Mouse (Mus musculus): ENCODE measurements around the gene Gm40460. TPM values are rescaled to one million over a fixed set of nuclear protein-coding genes. Genes with fewer than 3 reads are reported as not detected.
"Not testable (repeated sequence)": the region's sequence is repeated elsewhere in the genome, so short reads cannot be mapped to it uniquely, and the experiment has no call there.

Gm40460 gene
- not detected for total RNA-seq (2021)
- long read RNA-seq, experiment 1: 0 reads
- long read RNA-seq, experiment 2: 0 reads

- DNase-seq (ENCODE audit: low spot score in 2 of 2): no peak
Measured at GRCm38 (mm10) chr7:142240978-142241377, at the start of gene Gm40460. Gm40460 (minus strand) TSS chr7:142241078.

DNA sequence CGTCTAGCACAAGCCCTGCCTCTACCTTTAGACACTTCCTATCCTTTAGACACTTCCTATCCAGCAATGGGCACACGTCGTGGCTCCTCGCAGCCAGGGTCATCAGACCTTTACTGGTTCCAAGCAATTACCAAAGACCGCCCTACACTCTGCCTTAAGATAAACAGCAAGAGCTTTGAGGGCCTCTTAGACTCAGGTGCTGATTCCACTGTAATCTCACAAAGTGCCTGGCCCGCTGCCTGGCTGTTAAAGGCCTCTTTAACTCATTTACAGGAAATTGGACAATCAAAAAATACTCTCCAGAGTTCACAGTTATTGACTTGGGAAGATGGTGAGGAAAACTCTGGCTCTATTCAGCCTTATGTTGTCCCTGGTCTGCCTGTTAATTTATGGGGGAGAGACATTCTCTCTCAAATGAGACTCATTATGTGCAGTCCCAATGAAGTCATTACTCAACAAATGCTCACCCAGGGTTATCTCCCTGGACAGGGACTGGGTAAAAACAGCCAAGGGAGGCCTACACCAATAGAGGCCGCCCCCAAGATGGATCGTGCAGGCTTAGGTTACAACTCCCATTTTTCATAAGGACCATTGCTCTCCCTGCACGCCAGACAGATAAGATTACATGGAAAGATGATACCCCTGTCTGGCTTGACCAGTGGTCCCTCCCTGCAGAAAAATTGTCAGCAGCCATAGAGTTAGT is 45.2 kb upstream of the Gm40460 start:
- DNase-seq (ENCODE audit: low spot score in 2 of 2): not testable (repeated sequence)

GRCm38 (mm10) chr7:142285130-142285835 is 44.4 kb upstream of the Gm40460 start:
- DNase-seq (ENCODE audit: low spot score in 2 of 2): peak; percentile 22 to 40

- peak; percentile 91 to 94 for DNase-seq (ENCODE audit: low spot score in 2 of 2)
Measured at GRCm38 (mm10) chr7:142284615-142285080, 43.8 kb upstream of the Gm40460 start.

DNA sequence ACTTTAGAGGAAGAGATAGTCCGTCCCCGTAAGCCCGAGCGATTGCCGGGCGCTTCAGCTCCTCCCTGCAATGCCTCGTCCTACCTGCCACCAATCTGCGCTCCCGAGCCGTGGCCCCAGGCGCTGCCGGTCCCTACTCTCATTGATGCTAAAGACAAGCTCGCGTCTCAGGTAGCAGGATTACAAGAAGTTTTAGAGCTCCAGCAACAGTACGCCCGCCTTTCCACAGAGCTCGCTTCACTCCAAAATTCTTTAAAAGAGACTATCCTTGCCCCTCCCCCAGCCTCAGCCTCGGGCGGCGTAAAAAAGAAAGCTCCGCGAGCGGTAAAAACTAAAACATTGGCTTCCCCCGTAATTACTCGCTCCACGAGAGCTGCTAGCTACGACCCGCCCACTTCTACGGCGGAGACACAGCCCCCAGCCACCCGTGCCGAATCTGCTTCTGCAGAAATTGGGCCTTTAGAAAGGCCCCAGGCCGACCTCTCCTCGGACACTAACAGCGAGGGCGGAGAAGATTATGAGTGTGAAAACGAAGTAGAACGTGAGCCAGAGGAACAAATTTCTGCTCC is 43.2 kb upstream of the Gm40460 start:
- DNase-seq (ENCODE audit: low spot score in 2 of 2): peak; percentile 44 to 52

DNA sequence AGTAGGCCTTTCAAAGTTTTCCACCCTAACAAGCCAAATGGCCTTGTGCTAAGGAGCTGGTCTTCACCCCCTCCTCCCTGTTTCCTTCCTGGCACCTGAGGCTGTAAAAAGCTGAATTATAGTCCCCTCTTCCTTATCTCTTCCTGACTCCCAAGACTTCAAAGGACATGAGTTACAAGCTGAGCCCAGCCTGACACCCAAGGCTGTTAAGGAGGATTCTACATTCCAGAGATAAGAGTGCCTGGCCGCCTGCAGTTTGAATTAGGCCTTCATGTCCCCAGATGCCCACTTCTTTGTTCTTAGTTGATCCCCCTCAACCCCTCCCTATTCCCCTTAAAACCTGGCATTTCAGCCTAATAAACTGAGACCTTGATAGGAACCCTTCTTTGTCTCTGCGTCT is 42.0 kb upstream of the Gm40460 start:
- not testable (repeated sequence) for DNase-seq (ENCODE audit: low spot score in 2 of 2)

DNA sequence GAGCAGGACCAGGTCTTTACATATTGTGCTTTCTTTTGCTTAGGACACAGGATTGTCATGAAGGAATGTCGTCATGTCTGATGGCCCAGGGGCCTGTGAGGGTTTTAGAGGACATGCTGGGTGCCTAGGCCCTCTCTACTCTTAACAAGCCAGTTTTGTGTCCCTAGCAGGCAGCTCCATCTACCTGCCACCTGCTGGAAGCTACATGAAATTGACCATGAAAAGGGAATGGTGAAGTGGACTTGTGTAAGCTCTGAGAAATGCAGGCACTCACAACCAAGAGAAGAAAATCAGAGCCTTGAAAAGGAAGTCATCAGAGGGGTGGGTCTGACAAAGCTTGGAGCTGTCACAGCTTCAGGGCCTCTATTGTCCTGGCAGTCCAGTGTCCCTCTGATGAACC is 38.4 kb upstream of the Gm40460 start:
- DNase-seq (ENCODE audit: low spot score in 2 of 2): not testable (repeated sequence)

DNA sequence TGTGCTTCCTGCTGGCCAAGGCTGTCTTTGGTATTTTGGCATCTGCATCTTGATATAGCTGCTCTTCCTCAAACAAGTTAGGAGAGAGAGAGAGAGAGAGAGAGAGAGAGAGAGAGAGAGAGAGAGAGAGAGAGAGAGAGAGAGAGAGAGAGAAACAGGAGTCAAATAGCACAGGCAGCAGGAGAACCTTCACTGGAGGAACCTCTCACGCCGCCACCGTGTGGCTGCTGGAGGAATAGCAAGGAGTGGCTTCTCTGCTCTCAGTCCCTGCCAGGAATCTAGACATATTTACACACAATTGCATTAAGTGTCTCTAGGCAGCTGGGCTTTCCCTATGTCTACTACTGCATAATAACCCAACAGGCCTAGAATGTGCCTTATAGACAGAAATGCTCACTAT is 37.3 kb upstream of the Gm40460 start:
- DNase-seq (ENCODE audit: low spot score in 2 of 2): peak; percentile 60 to 69

DNA sequence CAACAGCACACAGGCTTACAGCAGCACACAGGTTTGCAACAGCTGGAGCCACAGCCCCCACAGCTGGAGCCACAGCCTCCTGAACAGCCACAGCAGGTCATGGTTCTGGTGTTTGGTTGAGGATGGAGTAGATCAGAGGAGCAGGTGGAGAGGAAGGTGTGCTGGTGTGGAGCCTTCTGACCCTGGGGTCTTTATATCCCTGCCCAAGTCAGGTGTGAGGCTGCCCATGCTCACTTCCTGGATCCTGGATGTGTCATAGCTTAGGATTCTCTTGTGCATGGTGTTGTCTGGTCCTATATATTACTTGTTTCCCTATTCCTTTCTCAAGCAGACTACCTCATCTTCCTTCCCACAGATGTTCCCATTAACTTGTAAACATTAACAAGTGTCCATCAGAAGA is 33.4 kb upstream of the Gm40460 start, which contains the start of gene Gm4559:
Gene Gm4559 (minus strand): TSS at position 101 of the 400 bp plus-strand sequence.
- not testable (repeated sequence) for DNase-seq (ENCODE audit: low spot score in 2 of 2)

DNA sequence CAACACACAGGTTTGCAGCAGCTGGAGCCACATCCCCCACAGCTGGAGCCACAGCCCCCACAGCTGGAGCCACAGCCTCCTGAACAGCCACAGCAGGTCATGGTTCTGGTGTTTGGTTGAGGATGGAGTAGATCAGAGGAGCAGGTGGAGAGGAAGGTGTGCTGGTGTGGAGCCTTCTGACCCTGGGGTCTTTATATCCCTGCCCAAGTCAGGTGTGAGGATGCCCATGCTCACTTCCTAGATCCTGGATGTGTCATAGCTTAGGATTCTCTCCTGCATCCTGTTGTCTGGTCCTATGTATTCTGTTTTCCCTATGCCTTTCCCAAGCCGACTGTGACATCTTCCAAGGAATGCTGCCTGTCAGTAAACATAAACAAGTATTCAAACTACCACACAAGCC is 17.4 kb upstream of the Gm40460 start, which contains the start of gene Gm2431:
Gene Gm2431 (minus strand): TSS at position 101 of the 400 bp plus-strand sequence.
- not testable (repeated sequence) for DNase-seq (ENCODE audit: low spot score in 2 of 2)

DNA sequence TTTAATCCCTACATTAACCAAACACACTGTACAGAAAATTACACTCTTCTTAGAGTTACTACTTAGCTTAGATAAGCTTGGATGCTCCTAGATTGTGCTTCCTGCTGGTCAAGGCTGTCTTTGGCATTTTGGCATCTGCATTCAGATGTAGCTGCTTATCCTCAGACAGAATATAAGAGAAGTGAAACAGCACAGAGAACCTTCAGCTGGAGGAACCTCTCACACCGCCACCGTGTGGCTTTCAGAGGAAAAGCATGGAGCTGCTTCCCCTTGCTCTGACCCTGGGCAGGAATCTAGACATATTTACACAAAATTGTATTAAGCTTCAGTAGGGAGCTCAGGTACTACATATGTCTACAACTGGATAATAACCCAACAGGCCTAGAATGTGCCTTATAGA is 14.6 kb upstream of the Gm40460 start:
- peak; percentile 5 to 25 for DNase-seq (ENCODE audit: low spot score in 2 of 2)

DNA sequence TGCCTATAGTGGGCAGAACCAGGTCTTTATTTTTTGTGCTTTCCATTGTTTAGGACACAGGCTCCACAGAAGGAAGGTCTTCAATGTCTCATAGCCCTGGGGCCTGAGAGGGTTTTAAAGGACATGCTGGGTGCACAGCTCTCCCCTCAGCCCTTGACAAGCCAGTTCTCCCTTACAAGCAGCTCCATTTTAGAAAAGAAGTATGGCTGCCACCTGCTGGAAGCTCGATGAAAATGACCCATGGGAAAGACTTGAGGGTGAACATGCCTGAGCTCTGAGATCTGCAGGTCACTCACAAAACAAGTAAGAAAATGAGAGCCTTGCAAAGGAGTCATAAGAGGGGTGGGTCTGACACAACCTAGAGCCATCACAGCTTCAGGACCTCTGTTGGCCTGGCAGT is 8.9 kb upstream of the Gm40460 start:
- DNase-seq (ENCODE audit: low spot score in 2 of 2): peak; percentile 3 to 28

GRCm38 (mm10) chr7:142231540-142231939 is 9.3 kb downstream of the Gm40460 start:
- DNase-seq (ENCODE audit: low spot score in 2 of 2): no peak

- DNase-seq (ENCODE audit: low spot score in 2 of 2): not testable (repeated sequence)
Measured at GRCm38 (mm10) chr7:142229871-142230270, 11.0 kb downstream of the Gm40460 start, which contains the start of gene Krtap5-5. Krtap5-5 (minus strand) TSS chr7:142229971.

- no peak for DNase-seq (ENCODE audit: low spot score in 2 of 2)
Measured at GRCm38 (mm10) chr7:142224518-142224917, 16.4 kb downstream of the Gm40460 start.

GRCm38 (mm10) chr7:142212136-142212535 is 28.7 kb downstream of the Gm40460 start:
- not testable (repeated sequence) for DNase-seq (ENCODE audit: low spot score in 2 of 2)

GRCm38 (mm10) chr7:142211559-142211958 is 29.3 kb downstream of the Gm40460 start, which contains the start of gene Gm7579:
Gm7579 (plus strand) TSS chr7:142211859.
- no peak for DNase-seq (ENCODE audit: low spot score in 2 of 2)

DNA sequence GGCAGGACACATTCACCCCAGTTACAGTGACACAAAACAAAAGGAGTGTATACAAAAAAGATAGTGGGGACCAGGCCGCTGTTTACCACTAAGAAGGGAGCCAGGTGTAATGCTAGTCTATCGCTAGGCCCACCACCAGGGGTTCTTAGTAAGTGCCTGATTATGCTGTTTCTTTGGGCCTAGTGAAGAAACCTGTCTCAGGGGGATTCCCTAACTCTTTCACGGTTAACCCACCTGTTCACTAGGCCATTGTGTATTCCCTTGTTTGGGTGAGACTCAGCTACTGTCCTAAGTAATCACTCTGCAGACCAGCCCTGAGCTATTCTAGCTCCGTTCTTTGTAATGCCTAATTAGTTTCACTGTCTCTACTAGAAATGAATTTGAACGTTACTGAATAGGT is 34.0 kb downstream of the Gm40460 start:
- not testable (repeated sequence) for DNase-seq (ENCODE audit: low spot score in 2 of 2)

- DNase-seq (ENCODE audit: low spot score in 2 of 2): no peak
Measured at GRCm38 (mm10) chr7:142205488-142205887, 35.4 kb downstream of the Gm40460 start.

GRCm38 (mm10) chr7:142201064-142201463 is 39.8 kb downstream of the Gm40460 start, which contains the start of gene Krtap5-3:
Krtap5-3 (plus strand) TSS chr7:142201364.
- DNase-seq (ENCODE audit: low spot score in 2 of 2): no peak

GRCm38 (mm10) chr7:142198748-142199147 is 42.1 kb downstream of the Gm40460 start:
- no peak for DNase-seq (ENCODE audit: low spot score in 2 of 2)

Measured in adrenal gland, adult 18-20 months (tissue).